Mouse (Mus musculus): ENCODE measurements at regions not wholly inside any gene's neighbourhood (a gene's known extent, or its start where the extent isn't known, plus 50 kb on each side); places are given as distances from the start of the nearest gene placed in this dataset.

DNA sequence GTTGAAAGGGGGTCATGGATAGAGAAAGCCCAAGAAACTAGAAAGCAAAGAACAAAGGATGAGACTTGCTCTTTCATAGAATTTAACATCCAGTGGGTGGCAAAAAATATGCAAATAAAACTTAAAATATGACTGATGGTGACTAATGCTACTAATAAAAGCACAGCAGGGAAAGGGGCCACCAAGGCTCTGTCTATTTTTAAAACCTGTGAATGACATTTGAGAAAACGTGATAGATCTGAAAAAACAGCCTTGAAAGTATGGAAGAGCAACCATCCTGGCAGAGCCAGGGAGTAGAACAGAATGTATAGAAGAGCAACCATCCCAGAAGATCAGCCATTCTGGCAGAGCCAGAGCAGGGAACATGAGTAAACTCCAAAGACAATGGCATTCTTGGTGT, 91.9 kb upstream of the Hs3st1 start:
- no peak for DNase-seq (ENCODE audit: low read depth)

- no peak for DNase-seq (ENCODE audit: low read depth)
Observed at GRCm38 (mm10) chr5:39841186-39841585, 85.9 kb upstream of the Hs3st1 start.

DNA sequence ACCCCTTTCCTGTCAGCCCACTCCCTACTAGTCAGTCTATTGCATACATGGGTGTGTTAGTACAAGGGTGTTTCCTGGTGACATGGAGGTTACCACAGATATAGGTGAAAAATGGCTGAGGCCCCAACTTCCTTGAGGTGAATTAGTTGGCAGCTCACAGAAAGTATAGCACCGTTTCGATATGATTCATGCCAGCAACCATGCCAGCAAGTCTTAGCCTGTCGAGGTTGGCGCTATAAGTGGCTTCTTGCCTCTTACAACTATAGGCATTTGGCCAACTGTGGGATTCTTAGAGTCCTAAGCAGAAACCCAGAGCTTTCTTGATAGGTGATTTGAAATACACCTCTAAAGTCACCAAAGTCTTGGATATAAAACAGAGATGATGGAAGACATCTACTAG, 85.3 kb upstream of the Hs3st1 start:
- DNase-seq (ENCODE audit: low read depth) = no peak

DNA sequence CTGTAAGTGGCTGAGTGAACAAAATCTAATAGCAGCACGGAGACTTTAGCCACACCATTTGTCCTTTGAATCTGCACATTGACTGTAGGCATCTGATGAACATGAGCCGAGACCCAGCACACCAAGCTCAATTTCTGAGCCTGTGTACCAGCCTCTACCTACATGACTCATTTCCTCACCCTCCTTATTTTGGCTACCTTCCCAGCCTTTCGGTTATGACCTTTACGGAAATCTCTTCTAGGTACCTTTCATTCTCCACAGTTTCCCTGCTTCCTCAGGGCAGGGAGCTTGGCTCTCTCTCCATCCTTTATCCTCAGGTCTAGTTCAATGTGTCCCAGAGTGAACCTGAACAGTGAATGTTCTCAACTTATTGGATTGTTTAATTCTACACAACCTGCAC, 77.3 kb upstream of the Hs3st1 start:
- no peak for DNase-seq (ENCODE audit: low read depth)

GRCm38 (mm10) chr5:39824680-39825079, 69.4 kb upstream of the Hs3st1 start:
- DNase-seq (ENCODE audit: low read depth) = no peak

- no peak for DNase-seq (ENCODE audit: low read depth)
Observed at GRCm38 (mm10) chr5:39806643-39807042, 51.4 kb upstream of the Hs3st1 start.

All from induced T-regulatory cell, adult 2 months (primary cell).